ENCODE assay signal across 24 mouse cellular contexts in genomic region chr7:66649181-66649580, GRCm38 (mm10). TPM values are rescaled to one million over a fixed set of nuclear protein-coding genes. Genes with fewer than 3 reads are reported as not detected.
A peak's percentile ranks its signal among the peaks of the same experiment; 100 is the strongest.
DNase-seq lines count a peak whose midpoint lies in the region; ATAC-seq and TF ChIP-seq lines count a peak whose summit lies in the region.
"Had no signal": no experiment of that assay in that cellular context is flagged by ENCODE, and none has a peak within 500 bp of the region (broad histone marks: within the 10 kb centered on the region; RNA-seq: fewer than 3 reads in every experiment).

No protein-coding gene starts in this region.

- no peak overlapping the region for H3K4me2 ChIP-seq in hindbrain, embryonic 12.5 days (replicated peaks)
- no peak overlapping the region for H3K4me2 ChIP-seq in forebrain, embryonic 15.5 days (replicated peaks)
- H3K4me2 ChIP-seq: embryonic facial prominence, embryonic 12.5 days; forebrain, embryonic 13.5 days had no signal

- DNase-seq in 416B (ENCODE audit: low read depth) (peak; percentile 69), MEL (ENCODE audit: low read depth, low spot score) (peak; percentile 74)
- DNase-seq in thymus, postnatal 0 days (ENCODE audit: low spot score) = no peak
- DNase-seq: adrenal gland, adult 8-10 months; adrenal gland, postnatal 14 days; adrenal gland, postnatal 36 days; B cell, adult 2 months; cerebellum, adult 11-12 months; cerebellum, adult 8-10 months; cerebellum, adult 9-11 months; cerebellum, postnatal 14 days; cerebellum, postnatal 36 days had no signal

- ATAC-seq in common myeloid progenitor, adult 5-6 weeks (replicated peaks; ENCODE audit: low read depth, poor library complexity, severe bottlenecking) = 0 out of 2 replicates have a peak, but pooled peaks have one; percentile 45
- no peak for ATAC-seq in hindbrain, embryonic 12.5 days (ENCODE audit: low FRiP score)
- ATAC-seq in forebrain, embryonic 15.5 days (replicated peaks) = no peak
- ATAC-seq: activated CD4-positive, CD25-positive, alpha-beta regulatory T cell, adult 4 months; CD4-positive, CD25-positive, alpha-beta regulatory T cell, adult 4 months; forebrain, embryonic 13.5 days; forebrain, embryonic 16.5 days; Patski had no signal

- peaks cover 4 to 14% of the 10 kb centered on the region in 2 experiments for H3K4me1 ChIP-seq in MEL (ENCODE audit: control insufficient read depth in 1 of 2, insufficient read depth in 2 of 2, low read length in 2 of 2)
- no peaks in the 10 kb centered on the region for H3K4me1 ChIP-seq in hindbrain, embryonic 12.5 days
- H3K4me1 ChIP-seq in forebrain, embryonic 15.5 days = no peaks in the 10 kb centered on the region
- H3K4me1 ChIP-seq: embryonic facial prominence, embryonic 10.5 days; forebrain, embryonic 13.5 days had no signal

- H3K27ac ChIP-seq in MEL (ENCODE audit: control insufficient read depth, low read depth, low read length) = peak overlapping the region; percentile 23; the same call in 1 of the 2 replicates
- H3K27ac ChIP-seq in hindbrain, embryonic 12.5 days = no peak overlapping the region
- no peak overlapping the region for H3K27ac ChIP-seq in forebrain, embryonic 15.5 days (replicated peaks)
- H3K27ac ChIP-seq: embryonic facial prominence, embryonic 10.5 days; embryonic facial prominence, embryonic 12.5 days; forebrain, embryonic 13.5 days had no signal

- no peaks in the 10 kb centered on the region for H3K27me3 ChIP-seq in MEL (ENCODE audit: control insufficient read depth in 1 of 2, insufficient read depth in 2 of 2, low read length in 2 of 2)
- no peaks in the 10 kb centered on the region for H3K27me3 ChIP-seq in hindbrain, embryonic 12.5 days
- H3K27me3 ChIP-seq in forebrain, embryonic 15.5 days = no peaks in the 10 kb centered on the region
- H3K27me3 ChIP-seq: CH12.LX; embryonic facial prominence, embryonic 12.5 days; forebrain, embryonic 13.5 days; Patski had no signal

- no peak for TF ChIP-seq POLR2A in MEL (IDR thresholded peaks at IDR 0.05; ENCODE audit: control insufficient read depth in 1 of 2, insufficient read depth in 1 of 2, low read depth in 1 of 2, low read length in 2 of 2, poor library complexity in 1 of 2)

- peak; percentile 49 to 51; a peak in 3 of 4 replicates for TF ChIP-seq EP300 in MEL (IDR thresholded peaks at IDR 0.05; ENCODE audit: low read depth in 1 of 2, low read length in 2 of 2)

- peaks cover 0 to 26% of the 10 kb centered on the region in 2 experiments; a peak in 2 of 4 replicates for H3K36me3 ChIP-seq in MEL (ENCODE audit: control insufficient read depth in 1 of 2, insufficient read depth in 2 of 2, low read length in 2 of 2)
- peaks cover 18% of the 10 kb centered on the region; the same call in 1 of the 2 replicates for H3K36me3 ChIP-seq in hindbrain, embryonic 12.5 days
- H3K36me3 ChIP-seq in forebrain, embryonic 15.5 days = 0 out of 2 replicates have a peak, but pooled peaks cover 3% of the 10 kb centered on the region

- no peak for TF ChIP-seq RAD21 in MEL (IDR thresholded peaks at IDR 0.05; ENCODE audit: low read depth, low read length)

- H3K9me3 ChIP-seq in MEL (replicated peaks; ENCODE audit: insufficient read depth, low read length) = no peaks in the 10 kb centered on the region
- H3K9me3 ChIP-seq in hindbrain, embryonic 12.5 days (replicated peaks) = no peaks in the 10 kb centered on the region
- no peaks in the 10 kb centered on the region for H3K9me3 ChIP-seq in forebrain, embryonic 15.5 days
- H3K9me3 ChIP-seq: embryonic facial prominence, embryonic 10.5 days; embryonic facial prominence, embryonic 12.5 days; forebrain, embryonic 13.5 days; G1E had no signal

- H3K4me3 ChIP-seq in MEL (ENCODE audit: control insufficient read depth in 1 of 2, insufficient read depth in 1 of 2, low read depth in 2 of 2, low read length in 2 of 2) = no peak overlapping the region
- no peak overlapping the region for H3K4me3 ChIP-seq in hindbrain, embryonic 12.5 days
- H3K4me3 ChIP-seq in forebrain, embryonic 15.5 days = no peak overlapping the region
- H3K4me3 ChIP-seq: embryonic facial prominence, embryonic 10.5 days; embryonic facial prominence, embryonic 12.5 days; forebrain, embryonic 13.5 days had no signal

- TF ChIP-seq CTCF in MEL (IDR thresholded peaks at IDR 0.05 in 2 of 3, conservative IDR thresholded peaks at IDR 0.05 in 1 of 3; ENCODE audit: control insufficient read depth in 1 of 3, insufficient read depth in 1 of 3, low read depth in 2 of 3, low read length in 3 of 3, poor library complexity in 1 of 3, severe bottlenecking in 1 of 3) = no peak

- H3K9ac ChIP-seq in MEL (ENCODE audit: control insufficient read depth, low read depth, low read length, poor library complexity, severe bottlenecking) = no peak overlapping the region
- H3K9ac ChIP-seq in hindbrain, embryonic 12.5 days = no peak overlapping the region
- no peak overlapping the region for H3K9ac ChIP-seq in forebrain, embryonic 15.5 days (replicated peaks)
- H3K9ac ChIP-seq: embryonic facial prominence, embryonic 12.5 days; forebrain, embryonic 13.5 days had no signal

- WGBS in hindbrain, embryonic 12.5 days = 94% methylated on average over 2 of the region's 2 CpGs
- WGBS in forebrain, embryonic 15.5 days = 95% methylated on average over 2 of the region's 2 CpGs

- H3K79me2 ChIP-seq in MEL (ENCODE audit: control insufficient read depth, insufficient read depth, low read length, poor library complexity) = no peaks in the 10 kb centered on the region

TF ChIP-seq in MEL, 35 proteins besides CTCF, POLR2A, EP300 and RAD21 (continues in another document):
- TF ChIP-seq MYB (IDR thresholded peaks at IDR 0.05; ENCODE audit: low read depth, low read length) = no peak
- no peak for TF ChIP-seq TCF12 (IDR thresholded peaks at IDR 0.05; ENCODE audit: low read depth, low read length)
- no peak for TF ChIP-seq MAZ (IDR thresholded peaks at IDR 0.05; ENCODE audit: low read depth, low read length)
- TF ChIP-seq MYC (IDR thresholded peaks at IDR 0.05; ENCODE audit: low read depth, low read length) = peak; percentile 75; the same call in 1 of the 2 replicates
- TF ChIP-seq MXI1 (IDR thresholded peaks at IDR 0.05; ENCODE audit: low read depth, low read length) = peak; percentile 99
- TF ChIP-seq USF2 (IDR thresholded peaks at IDR 0.05; ENCODE audit: borderline replicate concordance in 1 of 2, insufficient read depth in 1 of 2, low read depth in 1 of 2, low read length in 2 of 2) = no peak
- no peak for TF ChIP-seq ZMIZ1 (IDR thresholded peaks at IDR 0.05; ENCODE audit: low read depth, low read length)
- no peak for TF ChIP-seq NRF1 (IDR thresholded peaks at IDR 0.05; ENCODE audit: insufficient read depth, low read depth, low read length, poor library complexity, severe bottlenecking)
- TF ChIP-seq USF1 (IDR thresholded peaks at IDR 0.05; ENCODE audit: low read depth, low read length) = 0 out of 2 replicates have a peak, but pooled peaks have one; percentile 14
- TF ChIP-seq ZC3H11A (IDR thresholded peaks at IDR 0.05; ENCODE audit: low read depth, low read length) = no peak
- no peak for TF ChIP-seq KAT2A (conservative IDR thresholded peaks at IDR 0.05; ENCODE audit: low read depth, low read length)
- TF ChIP-seq UBTF (IDR thresholded peaks at IDR 0.05; ENCODE audit: borderline replicate concordance, insufficient read depth, low read depth, low read length) = no peak
- no peak for TF ChIP-seq TAL1 (IDR thresholded peaks at IDR 0.05; ENCODE audit: low read length)
- no peak for TF ChIP-seq POLR2AphosphoS5 (IDR thresholded peaks at IDR 0.05; ENCODE audit: borderline replicate concordance, low read depth, low read length)
- TF ChIP-seq SIN3A (IDR thresholded peaks at IDR 0.05; ENCODE audit: low read length) = peak; percentile 97
- no peak for TF ChIP-seq E2F4 (IDR thresholded peaks at IDR 0.05; ENCODE audit: borderline replicate concordance, low read depth, low read length)
- TF ChIP-seq SMC3 (IDR thresholded peaks at IDR 0.05; ENCODE audit: low read depth, low read length) = no peak
- TF ChIP-seq CHD1 (IDR thresholded peaks at IDR 0.05; ENCODE audit: low read depth, low read length) = no peak
- TF ChIP-seq ETS1 (IDR thresholded peaks at IDR 0.05; ENCODE audit: low read depth, low read length) = peak; percentile 90
- TF ChIP-seq MEF2A (IDR thresholded peaks at IDR 0.05; ENCODE audit: extremely low read depth, insufficient replicate concordance, low read depth, low read length, poor library complexity, severe bottlenecking) = no peak
- TF ChIP-seq GATA1 (IDR thresholded peaks at IDR 0.05; ENCODE audit: low read depth, low read length) = peak; percentile 86
- no peak for TF ChIP-seq BHLHE40 (IDR thresholded peaks at IDR 0.05; ENCODE audit: borderline replicate concordance, low read depth, low read length)
- TF ChIP-seq ZKSCAN1 (IDR thresholded peaks at IDR 0.05; ENCODE audit: low read depth, low read length) = no peak
- no peak for TF ChIP-seq MAFK (IDR thresholded peaks at IDR 0.05; ENCODE audit: borderline replicate concordance, low read depth, low read length)
- no peak for TF ChIP-seq NELFE (IDR thresholded peaks at IDR 0.05; ENCODE audit: low read depth, low read length)
- no peak for TF ChIP-seq POLR2AphosphoS2 (IDR thresholded peaks at IDR 0.05; ENCODE audit: low read length)
- no peak for TF ChIP-seq JUND (IDR thresholded peaks at IDR 0.05; ENCODE audit: low read depth, low read length)
- TF ChIP-seq ELF1 (IDR thresholded peaks at IDR 0.05; ENCODE audit: low read depth, low read length) = no peak

RNA-seq across cellular contexts. Expression of gene Asb7, which starts 40.2 kb away (rescaled TPM):
- 6.8 and 7.1 TPM in 2 replicates for total RNA-seq in MEL (2012; rRNA removed)
- 10 to 100 TPM in 1 of 2 experiments, not detected in 1; 12.5 TPM for polyA plus RNA-seq in MEL (2012; ENCODE audit: insufficient read depth in 1 of 2, insufficient read length in 2 of 2, low read depth in 1 of 2, low replicate concordance in 2 of 2, missing spikeins in 1 of 2)
- total RNA-seq in common myeloid progenitor, adult 5-6 weeks (2017) = 12.0 and 28.4 TPM in 2 replicates
- 9.5 and 9.8 TPM in 2 replicates for polyA plus RNA-seq in thymus, postnatal 0 days (2015; fragmentation: Nextera tagmentation; extraction: Ambion mirVana)
- 20.3 and 20.6 TPM in 2 replicates for polyA plus RNA-seq in hindbrain, embryonic 12.5 days (2016; fragmentation: Nextera tagmentation; extraction: Ambion mirVana)
- 18.9 and 20.0 TPM in 2 replicates for polyA plus RNA-seq in forebrain, embryonic 15.5 days (2015; fragmentation: Nextera tagmentation; extraction: Ambion mirVana)

RNA-seq across cellular contexts. Expression of gene Lins1, which starts 40.5 kb away (rescaled TPM):
- 6.9 and 9.1 TPM in 2 replicates for total RNA-seq in MEL (2012; rRNA removed)
- 10 to 100 TPM in 1 of 2 experiments, not detected in 1; 14.5 TPM for polyA plus RNA-seq in MEL (2012; ENCODE audit: insufficient read depth in 1 of 2, insufficient read length in 2 of 2, low read depth in 1 of 2, low replicate concordance in 2 of 2, missing spikeins in 1 of 2)
- total RNA-seq in common myeloid progenitor, adult 5-6 weeks (2017) = 13.1 and 13.2 TPM in 2 replicates
- 10.3 and 11.1 TPM in 2 replicates for polyA plus RNA-seq in thymus, postnatal 0 days (2015; fragmentation: Nextera tagmentation; extraction: Ambion mirVana)
- polyA plus RNA-seq in hindbrain, embryonic 12.5 days (2016; fragmentation: Nextera tagmentation; extraction: Ambion mirVana) = 22.5 and 25.3 TPM in 2 replicates
- 21.4 and 24.1 TPM in 2 replicates for polyA plus RNA-seq in forebrain, embryonic 15.5 days (2015; fragmentation: Nextera tagmentation; extraction: Ambion mirVana)
